Mouse (Mus musculus): Measurements from ENCODE around the gene Gramd1b.

Gramd1b gene

DNA sequence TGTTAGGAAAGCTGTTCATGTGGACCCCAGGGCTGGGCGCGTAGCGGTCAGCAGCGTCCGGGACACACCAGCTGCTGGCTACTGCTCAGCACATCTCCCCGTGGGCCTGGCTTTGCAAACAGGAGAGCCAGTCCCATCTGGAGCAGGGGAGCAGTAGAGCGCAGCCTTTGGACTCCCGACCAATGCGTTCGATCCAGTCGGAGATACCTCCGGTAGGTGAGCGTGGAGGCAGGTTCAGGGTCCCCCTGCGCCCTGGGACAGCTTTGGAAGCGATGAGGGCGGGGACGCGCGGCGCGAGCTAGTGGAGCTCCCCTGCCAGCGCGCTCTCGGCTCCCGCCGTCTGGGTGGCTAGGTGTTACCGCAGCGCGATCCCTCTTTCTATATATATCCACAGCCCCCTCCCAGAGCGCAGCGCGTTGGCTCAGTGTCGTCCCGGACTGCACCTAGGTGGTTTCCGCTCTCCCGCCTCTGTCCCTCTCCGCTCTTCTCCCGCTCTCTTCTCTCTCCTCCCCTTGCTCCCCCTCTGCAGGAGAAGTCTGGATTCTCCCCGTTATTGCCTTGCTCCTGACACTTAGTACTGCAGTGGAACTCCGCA, at the start of gene Gramd1b:
Gramd1b (minus strand) TSS at position 357 of the 595 bp plus-strand sequence.
- DNase-seq (ENCODE audit: low spot score in 2 of 2): no peak

GRCm38 (mm10) chr9:40578726-40579625, 47.8 kb upstream of the Gramd1b start:
- DNase-seq (ENCODE audit: low spot score in 2 of 2): no peak

- peak in 1 of 2 experiments; percentile 3 for DNase-seq (ENCODE audit: low spot score in 2 of 2)
Observed at GRCm38 (mm10) chr9:40577132-40577531, 45.9 kb upstream of the Gramd1b start.

DNA sequence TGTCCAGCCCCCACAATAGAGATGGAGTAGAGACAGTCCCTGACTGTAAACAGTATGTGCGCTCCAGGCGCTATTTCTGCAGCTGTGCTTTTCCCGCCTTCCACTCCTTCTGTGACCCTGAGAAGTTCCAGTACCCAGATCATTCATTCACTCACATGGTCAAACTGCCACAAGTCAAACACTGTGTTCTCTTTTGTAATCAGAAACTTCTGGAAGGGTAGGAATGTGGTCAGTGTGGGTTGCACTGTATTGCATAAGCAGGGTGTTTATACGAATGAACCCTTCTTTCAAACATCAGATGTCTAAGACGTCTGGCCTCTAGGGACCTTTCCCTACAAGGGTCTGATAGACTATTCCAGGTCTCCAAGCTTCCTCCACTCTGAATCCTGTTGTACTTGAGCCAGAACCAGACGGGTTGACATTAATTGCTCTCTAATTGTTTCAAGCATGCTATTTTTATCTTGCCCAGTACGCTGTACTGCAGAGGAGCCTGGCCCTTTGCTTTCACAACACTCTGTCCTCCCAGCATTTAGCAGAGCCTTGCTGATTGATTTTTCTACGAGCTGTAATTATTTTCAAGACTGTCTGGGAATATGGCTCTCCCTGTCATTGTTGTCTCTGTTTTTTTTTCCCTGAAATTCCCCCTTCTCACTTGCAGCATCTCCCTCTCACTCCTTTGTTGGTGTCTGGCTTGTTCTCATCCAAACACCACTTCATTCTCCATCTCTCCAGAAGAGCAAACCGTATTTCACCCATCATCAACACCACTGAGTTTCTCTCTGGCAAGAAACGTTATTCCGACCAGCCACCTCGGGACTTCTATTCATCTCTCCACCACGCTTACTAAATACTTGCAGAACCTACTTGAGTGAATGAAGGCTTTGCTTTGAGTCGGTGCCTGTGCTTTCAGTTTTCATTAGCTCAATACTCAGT, 44.1 kb upstream of the Gramd1b start:
- DNase-seq (ENCODE audit: low spot score in 2 of 2): no peak

DNA sequence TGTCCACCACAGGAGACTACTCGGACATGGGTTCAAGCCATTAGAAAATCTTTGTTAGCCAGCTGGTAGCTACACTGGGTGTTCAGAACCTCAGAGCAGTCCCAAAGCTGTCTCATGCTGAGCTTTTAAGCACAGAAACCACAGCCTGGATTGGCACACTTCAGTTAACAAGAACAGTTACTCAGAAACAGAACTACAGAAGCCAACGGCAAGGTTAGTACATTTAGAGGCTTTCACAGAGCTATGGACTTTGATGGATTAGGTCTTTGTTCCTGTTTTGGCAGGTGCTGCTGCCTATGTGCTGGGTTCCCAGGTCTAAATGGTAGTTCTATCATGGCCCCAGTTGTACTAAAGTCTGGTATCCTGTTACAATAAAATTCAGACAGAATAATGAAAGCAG, 40.1 kb upstream of the Gramd1b start:
- no peak for DNase-seq (ENCODE audit: low spot score in 2 of 2)

GRCm38 (mm10) chr9:40568070-40568469, 36.9 kb upstream of the Gramd1b start:
- DNase-seq (ENCODE audit: low spot score in 2 of 2): no peak

GRCm38 (mm10) chr9:40563750-40564149, 32.6 kb upstream of the Gramd1b start:
- no peak for DNase-seq (ENCODE audit: low spot score in 2 of 2)

DNA sequence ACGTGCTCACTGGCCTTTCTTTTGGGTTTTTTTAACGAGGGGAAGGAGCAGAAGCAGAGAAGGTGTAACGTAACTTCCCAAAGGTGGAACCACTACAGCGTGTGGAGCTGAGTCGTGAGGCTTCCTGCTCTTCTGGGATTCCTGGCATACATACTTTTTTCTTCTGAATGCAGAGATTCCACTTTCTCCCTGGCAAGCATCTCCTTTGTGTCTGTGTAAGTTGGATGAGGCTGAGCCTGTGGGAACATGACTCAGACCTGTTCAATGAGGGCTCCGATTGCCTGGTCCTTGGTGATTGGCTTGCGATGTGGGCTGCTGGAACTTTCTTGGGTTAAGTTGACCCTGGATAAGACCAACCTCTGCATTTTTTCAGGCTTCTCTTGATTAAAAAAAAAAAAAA, 28.5 kb upstream of the Gramd1b start:
- DNase-seq (ENCODE audit: low spot score in 2 of 2): no peak

- DNase-seq (ENCODE audit: low spot score in 2 of 2): no peak
Observed at GRCm38 (mm10) chr9:40557796-40558195, 26.6 kb upstream of the Gramd1b start.

DNA sequence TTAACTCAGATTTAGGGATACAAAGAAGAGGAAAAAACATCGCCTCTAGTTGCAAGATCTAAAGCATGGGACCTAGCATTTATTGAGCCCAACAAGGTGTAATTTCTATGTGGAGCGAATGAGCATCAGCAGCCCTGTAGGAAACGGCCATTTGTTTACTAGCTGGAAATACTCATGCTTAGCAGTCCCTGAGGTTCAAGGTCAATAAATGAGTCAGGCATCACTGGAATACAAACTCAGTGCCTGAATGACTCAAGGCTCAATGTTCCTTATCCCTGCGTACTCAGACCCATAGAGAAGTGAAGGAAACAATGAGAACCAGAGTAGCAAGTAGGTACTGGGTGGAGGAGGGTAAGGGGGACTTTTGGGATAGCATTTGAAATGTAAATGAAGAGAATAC, 25.2 kb upstream of the Gramd1b start:
- no peak for DNase-seq (ENCODE audit: low spot score in 2 of 2)

DNA sequence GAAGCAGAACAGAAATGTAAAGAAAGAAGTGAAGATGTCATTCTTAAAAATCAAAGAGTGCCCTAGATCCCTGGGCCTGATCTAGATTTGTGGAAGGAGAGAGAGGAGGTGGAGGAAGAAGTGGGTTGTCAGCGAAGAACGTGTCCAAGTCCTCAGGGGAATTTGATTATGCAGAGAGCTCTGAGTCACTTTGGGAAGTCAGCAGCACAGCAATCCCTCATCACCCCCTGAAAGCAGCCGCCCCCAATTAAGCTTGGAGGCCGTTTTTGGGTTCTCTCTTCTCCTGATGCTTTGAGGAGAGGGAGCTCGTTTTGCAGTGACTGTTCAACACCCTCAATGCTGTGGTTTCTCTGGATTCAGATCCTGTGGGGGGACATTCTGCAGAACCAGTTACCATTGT, 24.1 kb upstream of the Gramd1b start:
- DNase-seq (ENCODE audit: low spot score in 2 of 2): no peak

- DNase-seq (ENCODE audit: low spot score in 2 of 2): no peak
Observed at GRCm38 (mm10) chr9:40547876-40548275, 16.7 kb upstream of the Gramd1b start.

GRCm38 (mm10) chr9:40545193-40545592, 14.0 kb upstream of the Gramd1b start:
- no peak for DNase-seq (ENCODE audit: low spot score in 2 of 2)

DNA sequence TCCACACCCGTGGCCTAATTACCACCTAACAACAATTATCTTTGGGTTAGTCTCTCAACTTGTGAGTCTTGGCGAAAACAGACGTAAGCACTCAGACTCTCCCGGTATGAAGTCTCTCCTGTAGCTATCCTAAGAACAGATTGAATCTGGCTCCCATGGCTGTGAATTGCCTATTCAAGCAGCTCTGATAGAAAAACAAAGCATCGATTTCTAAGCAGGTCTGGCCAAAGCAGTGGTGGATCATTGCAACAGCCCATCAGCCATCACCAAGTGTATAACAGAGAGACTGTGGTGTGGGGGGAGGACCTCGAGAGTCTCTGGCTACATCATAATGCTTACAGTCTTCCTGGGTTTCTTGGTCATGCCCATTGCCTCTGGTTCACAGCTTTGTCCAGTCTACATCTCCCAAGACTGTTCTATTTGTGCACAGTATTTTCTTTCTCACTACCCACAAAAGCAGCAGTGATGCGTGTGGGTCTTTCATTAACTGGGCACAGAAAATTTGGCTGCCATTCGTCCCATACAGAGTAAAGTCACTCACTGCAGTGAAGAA, 8.5 kb upstream of the Gramd1b start:
- DNase-seq (ENCODE audit: low spot score in 2 of 2): no peak

- DNase-seq (ENCODE audit: low spot score in 2 of 2): no peak
Observed at GRCm38 (mm10) chr9:40537708-40538105, 6.5 kb upstream of the Gramd1b start.

- no peak for DNase-seq (ENCODE audit: low spot score in 2 of 2)
Observed at GRCm38 (mm10) chr9:40537044-40537707, 6.0 kb upstream of the Gramd1b start.

GRCm38 (mm10) chr9:40530536-40530935, 647 bp downstream of the Gramd1b start:
- DNase-seq (ENCODE audit: low spot score in 2 of 2): no peak

GRCm38 (mm10) chr9:40528733-40529132, 2.5 kb downstream of the Gramd1b start:
- DNase-seq (ENCODE audit: low spot score in 2 of 2): no peak

GRCm38 (mm10) chr9:40526928-40527327, 4.3 kb downstream of the Gramd1b start:
- peak in 1 of 2 experiments; percentile 1 for DNase-seq (ENCODE audit: low spot score in 2 of 2)

DNA sequence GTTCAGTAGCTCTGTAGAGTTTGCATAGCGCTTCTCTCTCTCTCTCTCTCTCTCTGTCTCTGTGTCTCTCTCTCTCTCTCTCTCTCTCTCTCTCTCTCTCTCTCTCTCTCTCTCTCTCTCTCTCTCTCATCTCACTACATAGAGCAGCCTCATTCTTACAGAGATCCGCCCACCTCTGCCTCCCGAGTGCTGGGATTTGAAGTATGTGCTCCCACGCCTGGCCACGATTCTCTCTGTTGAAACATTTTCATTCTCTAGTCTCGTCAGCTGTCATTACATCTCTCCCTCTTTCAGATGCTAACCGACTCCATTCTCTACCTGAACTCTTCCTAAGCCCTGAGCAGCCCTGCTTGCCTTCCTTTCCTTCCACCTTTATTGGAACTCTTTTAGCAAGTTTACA, 9.0 kb downstream of the Gramd1b start:
- DNase-seq (ENCODE audit: low spot score in 2 of 2): no peak

GRCm38 (mm10) chr9:40521097-40521496, 10.1 kb downstream of the Gramd1b start:
- no peak for DNase-seq (ENCODE audit: low spot score in 2 of 2)

All from natural killer cell, adult 2 months (primary cell).